In genomic region chr16:21423546-21423910, GRCm38 (mm10) we compare ENCODE assay signal across 8 mouse cellular contexts. TPM values are rescaled to one million over a fixed set of nuclear protein-coding genes. Genes with fewer than 3 reads are reported as not detected.
DNase-seq lines count a peak whose midpoint lies in the region; ATAC-seq and TF ChIP-seq lines count a peak whose summit lies in the region.

No protein-coding gene starts in this region.

- H3K9me3 ChIP-seq in lung, embryonic 14.5 days (ENCODE audit: low read depth, low read length): no peaks in the 10 kb centered on the region
- H3K9me3 ChIP-seq in embryonic facial prominence, embryonic 11.5 days (replicated peaks; ENCODE audit: control insufficient read depth, low read length): no peaks in the 10 kb centered on the region
- no peaks in the 10 kb centered on the region for H3K9me3 ChIP-seq in intestine, postnatal 0 days (ENCODE audit: control insufficient read depth)
- H3K9me3 ChIP-seq in midbrain, embryonic 11.5 days (ENCODE audit: control insufficient read depth, low read length): no peaks in the 10 kb centered on the region

- TF ChIP-seq CTCF in lung, embryonic 14.5 days (IDR thresholded peaks at IDR 0.05; ENCODE audit: low read depth): no peak
- no peak for TF ChIP-seq CTCF in intestine, postnatal 0 days (IDR thresholded peaks at IDR 0.05; ENCODE audit: low read depth)

- H3K4me3 ChIP-seq in lung, embryonic 14.5 days (ENCODE audit: low read depth, low read length): peak overlapping the region; percentile 92
- H3K4me3 ChIP-seq in embryonic facial prominence, embryonic 11.5 days (ENCODE audit: low read depth, low read length): peak overlapping the region; percentile 74
- H3K4me3 ChIP-seq in intestine, postnatal 0 days (ENCODE audit: low read depth, low read length): peak overlapping the region; percentile 85
- H3K4me3 ChIP-seq in midbrain, embryonic 11.5 days (ENCODE audit: low read depth, low read length): peak overlapping the region; percentile 72

- H3K4me2 ChIP-seq in lung, embryonic 14.5 days: peak overlapping the region; percentile 91
- H3K4me2 ChIP-seq in embryonic facial prominence, embryonic 11.5 days (ENCODE audit: low read depth, low read length): peak overlapping the region; percentile 93
- peak overlapping the region; percentile 98 for H3K4me2 ChIP-seq in intestine, postnatal 0 days (replicated peaks; ENCODE audit: low read depth)
- peak overlapping the region; percentile 86 for H3K4me2 ChIP-seq in midbrain, embryonic 11.5 days

- no peaks in the 10 kb centered on the region for H3K36me3 ChIP-seq in lung, embryonic 14.5 days (ENCODE audit: insufficient read depth)
- H3K36me3 ChIP-seq in embryonic facial prominence, embryonic 11.5 days (replicated peaks; ENCODE audit: control insufficient read depth, insufficient read depth, low read depth, low read length): no peaks in the 10 kb centered on the region
- H3K36me3 ChIP-seq in intestine, postnatal 0 days (ENCODE audit: control insufficient read depth, insufficient read depth): no peaks in the 10 kb centered on the region
- no peaks in the 10 kb centered on the region for H3K36me3 ChIP-seq in midbrain, embryonic 11.5 days (ENCODE audit: control insufficient read depth, insufficient read depth, low read length)

- 0% methylated on average over 10 of the region's 10 CpGs for WGBS in lung, embryonic 14.5 days
- 1% methylated on average over 10 of the region's 10 CpGs for WGBS in embryonic facial prominence, embryonic 11.5 days
- WGBS in intestine, postnatal 0 days: under 1% methylated on average over 10 of the region's 10 CpGs
- WGBS in midbrain, embryonic 11.5 days: 6% methylated on average over 10 of the region's 10 CpGs

- no peaks in the 10 kb centered on the region; the same call in 1 of the 2 replicates for H3K4me1 ChIP-seq in lung, embryonic 14.5 days (ENCODE audit: insufficient read depth)
- H3K4me1 ChIP-seq in embryonic facial prominence, embryonic 11.5 days (ENCODE audit: control insufficient read depth, insufficient read depth, low read length): no peaks in the 10 kb centered on the region; the same call in 1 of the 2 replicates
- no peaks in the 10 kb centered on the region for H3K4me1 ChIP-seq in intestine, postnatal 0 days (replicated peaks; ENCODE audit: control insufficient read depth, insufficient read depth, low read length)
- H3K4me1 ChIP-seq in midbrain, embryonic 11.5 days (ENCODE audit: control insufficient read depth, insufficient read depth, low read length): peaks cover 3% of the 10 kb centered on the region; the same call in 1 of the 2 replicates

- peak; percentile 73 for DNase-seq in lung, embryonic 14.5 days
- DNase-seq in lung, postnatal 14 days: no peak
- peak; percentile 72 for DNase-seq in embryonic facial prominence, embryonic 11.5 days (ENCODE audit: low spot score)
- no peak for DNase-seq in midbrain, embryonic 11.5 days (ENCODE audit: low spot score, missing footprints)
- DNase-seq in layer of hippocampus, postnatal 14 days (ENCODE audit: low spot score in 2 of 2): no peak
- DNase-seq in thymus, postnatal 10 days (ENCODE audit: low spot score in 2 of 2): no peak
- no peak for DNase-seq in frontal cortex, postnatal 10 days (ENCODE audit: low spot score in 2 of 2)

- no peaks in the 10 kb centered on the region for H3K27me3 ChIP-seq in lung, embryonic 14.5 days (ENCODE audit: insufficient read depth, low read length)
- no peaks in the 10 kb centered on the region for H3K27me3 ChIP-seq in embryonic facial prominence, embryonic 11.5 days (ENCODE audit: control insufficient read depth, insufficient read depth, low read length)
- H3K27me3 ChIP-seq in intestine, postnatal 0 days (replicated peaks; ENCODE audit: control insufficient read depth, insufficient read depth, low read length): no peaks in the 10 kb centered on the region
- H3K27me3 ChIP-seq in midbrain, embryonic 11.5 days (ENCODE audit: control insufficient read depth, insufficient read depth, low read length): no peaks in the 10 kb centered on the region

- peak overlapping the region; percentile 90 for H3K27ac ChIP-seq in lung, embryonic 14.5 days (ENCODE audit: low read depth)
- H3K27ac ChIP-seq in embryonic facial prominence, embryonic 11.5 days (replicated peaks; ENCODE audit: low read depth, low read length): peak overlapping the region; percentile 79
- H3K27ac ChIP-seq in intestine, postnatal 0 days (ENCODE audit: low read depth, low read length): peak overlapping the region; percentile 82
- H3K27ac ChIP-seq in midbrain, embryonic 11.5 days (ENCODE audit: low read depth, low read length): no peak overlapping the region

- peak overlapping the region; percentile 89 for H3K9ac ChIP-seq in lung, embryonic 14.5 days
- peak overlapping the region; percentile 81 for H3K9ac ChIP-seq in embryonic facial prominence, embryonic 11.5 days (replicated peaks; ENCODE audit: low read length)
- peak overlapping the region; percentile 86 for H3K9ac ChIP-seq in intestine, postnatal 0 days (ENCODE audit: low read depth, low read length)
- H3K9ac ChIP-seq in midbrain, embryonic 11.5 days (ENCODE audit: low read length): peak overlapping the region; percentile 75

- ATAC-seq in lung, embryonic 14.5 days (ENCODE audit: insufficient read depth): peak; percentile 85
- peak; percentile 72 for ATAC-seq in embryonic facial prominence, embryonic 11.5 days (replicated peaks; ENCODE audit: insufficient number of reproducible peaks, low FRiP score, low TSS enrichment, low read depth)
- peak; percentile 58 for ATAC-seq in intestine, postnatal 0 days
- no peak for ATAC-seq in midbrain, embryonic 11.5 days (ENCODE audit: low FRiP score)

RNA-seq across cellular contexts. Expression of gene Vps8, which starts 0.6 kb away (rescaled TPM):
- 18.0 and 19.3 TPM in 2 replicates for polyA plus RNA-seq in lung, embryonic 14.5 days (2014; fragmentation: Nextera tagmentation; extraction: Ambion mirVana)
- polyA plus RNA-seq in embryonic facial prominence, embryonic 11.5 days (2014; fragmentation: Nextera tagmentation; extraction: Ambion mirVana): 16.7 and 19.0 TPM in 2 replicates
- polyA plus RNA-seq in intestine, postnatal 0 days (2015; fragmentation: Nextera tagmentation; extraction: Ambion mirVana): 6.6 and 9.5 TPM in 2 replicates
- polyA plus RNA-seq in midbrain, embryonic 11.5 days (2014; fragmentation: Nextera tagmentation; extraction: Ambion mirVana): 27.1 and 28.4 TPM in 2 replicates
- 10 to 100 TPM; 49.1 to 60.4 TPM for total RNA-seq in layer of hippocampus, postnatal 14 days (2021)

Comparison
In these comparisons a context has a peak if more than half of its experiments do, and no peak if none do; other contexts are left out.
1. DNase-seq: peak in lung, embryonic 14.5 days (single experiment) and embryonic facial prominence, embryonic 11.5 days (single experiment); none in lung, postnatal 14 days (single experiment), midbrain, embryonic 11.5 days (single experiment), layer of hippocampus, postnatal 14 days (0 of 2), thymus, postnatal 10 days (0 of 2) and frontal cortex, postnatal 10 days (0 of 2).
2. Peak in every context shown above with its lines, with median percentiles within 50 percentile points of each other: H3K4me2 ChIP-seq, H3K4me3 ChIP-seq and H3K9ac ChIP-seq.